Mouse (Mus musculus) midbrain, embryonic 14.5 days (tissue): ENCODE measurements around the gene Bbs9. TPM values are rescaled to one million over a fixed set of nuclear protein-coding genes. Genes with fewer than 3 reads are reported as not detected.
"Not testable (repeated sequence)": the region's sequence is repeated elsewhere in the genome, so short reads cannot be mapped to it uniquely, and the experiment has no call there.

Experiments used
- ATAC-seq: fragments of 200-750 bp; cut with Nextera tagmentation; 2 replicates; pipeline ENCODE4 v1.8.0; 2017; ENCODE audit warnings: moderate number of reproducible peaks, moderate library complexity; ENCODE audit not compliant: low FRiP score, low TSS enrichment
- DNase-seq: peaks from one replicate; pipeline ENCODE4 v3.0.0-alpha.2; 2015
- H3K27ac ChIP-seq: fragments of 300-500 bp; sonication (generic); replicated peaks from 2 replicates; pipeline ENCODE4 v1.5.1; 2014; ENCODE audit warnings: mild to moderate bottlenecking, low read depth, low read length, moderate library complexity
- H3K27me3 ChIP-seq: fragments of 300-500 bp; sonication (generic); 2 replicates; pipeline ENCODE4 v1.6.1; 2014; ENCODE audit warnings: low read length, control low read depth, mixed read lengths; ENCODE audit not compliant: control insufficient read depth, insufficient read depth
- H3K36me3 ChIP-seq: fragments of 300-500 bp; sonication (generic); 2 replicates; pipeline ENCODE4 v1.6.1; 2014; ENCODE audit warnings: low read length, control low read depth; ENCODE audit not compliant: control insufficient read depth, insufficient read depth
- H3K4me1 ChIP-seq: fragments of 300-500 bp; sonication (generic); 2 replicates; pipeline ENCODE4 v1.6.1; 2014; ENCODE audit warnings: mild to moderate bottlenecking, antibody characterized with exemption, low read length, control low read depth; ENCODE audit not compliant: control insufficient read depth, insufficient read depth
- H3K4me2 ChIP-seq: fragments of 300-500 bp; sonication (generic); 2 replicates; pipeline ENCODE4 v1.6.1; 2014; ENCODE audit warnings: mild to moderate bottlenecking, low read length, moderate library complexity
- H3K4me3 ChIP-seq: fragments of 300-500 bp; sonication (generic); replicated peaks from 2 replicates; pipeline ENCODE4 v1.5.1; 2014; ENCODE audit warnings: low read depth, low read length
- H3K9ac ChIP-seq: fragments of 300-500 bp; sonication (generic); replicated peaks from 2 replicates; pipeline ENCODE4 v1.6.1; 2014; ENCODE audit warnings: mild to moderate bottlenecking, low read length, moderate library complexity
- H3K9me3 ChIP-seq: fragments of 300-500 bp; sonication (generic); 2 replicates; pipeline ENCODE4 v1.6.1; 2016; ENCODE audit warnings: low read length, control low read depth, mixed read lengths; ENCODE audit not compliant: control insufficient read depth
- WGBS: fragments of 180-500 bp; shearing (Covaris S2); extraction: QIAGEN DNeasy Blood & Tissue Kit; methylation state at CpG from one replicate; pipeline ENCODE4 v1.1.7; 2014; 5-methylcytosine and 5-hydroxymethylcytosine counted together
- polyA plus RNA-seq: library from polyadenylated mRNA; unstranded; fragments of >200 nt; fragmentation: Nextera tagmentation; extraction: Ambion mirVana; gene quantifications from 2 replicates; pipeline ENCODE4 v1.2.1, GENCODE M21; 2014

The Bbs9 gene
- polyA plus RNA-seq, 1 experiment from 2014 or later: 24.2 TPM

- WGBS: 92% methylated on average over 10 of the region's 10 CpGs
- DNase-seq (no peak), ATAC-seq (no peak)
Observed at GRCm38 (mm10) chr9:22443157-22443556, 32.4 kb upstream of the Bbs9 start.

GRCm38 (mm10) chr9:22445123-22445522 is 30.4 kb upstream of the Bbs9 start:
- WGBS: 95% methylated on average over 1 of the region's 1 CpGs
- ATAC-seq (no peak), DNase-seq (no peak)
- Histone ChIP-seq H3K4me3 (no peak overlapping the region), H3K4me2 (no peak overlapping the region), H3K27me3 (no peaks in the 10 kb centered on the region), H3K27ac (no peak overlapping the region), H3K9me3 (no peaks in the 10 kb centered on the region), H3K9ac (no peak overlapping the region), H3K36me3 (peaks cover 44% of the 10 kb centered on the region), H3K4me1 (no peaks in the 10 kb centered on the region)

More at GRCm38 (mm10) chr9:22443157-22443556, 32.4 kb upstream of the Bbs9 start:
- Histone ChIP-seq H3K4me2 (no peak overlapping the region), H3K36me3 (peaks cover 25% of the 10 kb centered on the region), H3K4me3 (no peak overlapping the region), H3K9me3 (no peaks in the 10 kb centered on the region), H3K9ac (no peak overlapping the region), H3K27ac (no peak overlapping the region), H3K27me3 (no peaks in the 10 kb centered on the region), H3K4me1 (no peaks in the 10 kb centered on the region)

GRCm38 (mm10) chr9:22447213-22447612 is 28.3 kb upstream of the Bbs9 start:
- H3K9ac ChIP-seq: no peak overlapping the region
- WGBS: 96% methylated on average over 5 of the region's 5 CpGs
- ATAC-seq: no peak

DNA sequence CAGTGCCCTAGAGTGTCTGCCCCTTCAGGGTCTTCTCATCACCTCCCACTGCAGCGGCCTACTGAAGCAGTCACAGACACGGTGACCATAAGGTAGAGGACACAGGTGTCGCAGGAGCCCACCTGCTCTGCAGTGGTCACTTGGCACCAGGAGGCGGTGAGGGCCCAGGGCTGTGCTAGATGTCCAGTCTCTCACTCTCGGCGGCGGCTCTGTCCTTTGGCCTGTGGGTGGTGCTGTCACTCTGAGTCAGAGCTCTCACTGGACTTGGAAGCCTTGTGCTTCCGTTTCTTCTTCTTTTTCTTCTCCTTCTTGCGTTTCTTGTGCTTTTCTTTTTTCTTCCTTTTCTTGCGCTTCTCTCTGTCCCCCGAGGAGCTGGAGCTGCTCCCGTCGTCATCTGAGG is 27.1 kb upstream of the Bbs9 start:
- DNase-seq (no peak), ATAC-seq (no peak)
- H3K27me3 ChIP-seq: no peaks in the 10 kb centered on the region
- no peak overlapping the region for H3K4me3 ChIP-seq
- H3K9ac ChIP-seq: no peak overlapping the region
- no peak overlapping the region for H3K4me2 ChIP-seq
- peaks cover 77% of the 10 kb centered on the region for H3K36me3 ChIP-seq
- H3K27ac ChIP-seq: no peak overlapping the region
- no peaks in the 10 kb centered on the region for H3K4me1 ChIP-seq
- no peaks in the 10 kb centered on the region for H3K9me3 ChIP-seq
- WGBS: 88% methylated on average over 13 of the region's 13 CpGs

More at GRCm38 (mm10) chr9:22447213-22447612, 28.3 kb upstream of the Bbs9 start:
- H3K9me3 ChIP-seq: no peaks in the 10 kb centered on the region
- no peak overlapping the region for H3K4me2 ChIP-seq
- no peaks in the 10 kb centered on the region for H3K4me1 ChIP-seq
- no peak overlapping the region for H3K4me3 ChIP-seq
- no peak for DNase-seq
- no peak overlapping the region for H3K27ac ChIP-seq
- no peaks in the 10 kb centered on the region for H3K27me3 ChIP-seq
- peaks cover 65% of the 10 kb centered on the region for H3K36me3 ChIP-seq

DNA sequence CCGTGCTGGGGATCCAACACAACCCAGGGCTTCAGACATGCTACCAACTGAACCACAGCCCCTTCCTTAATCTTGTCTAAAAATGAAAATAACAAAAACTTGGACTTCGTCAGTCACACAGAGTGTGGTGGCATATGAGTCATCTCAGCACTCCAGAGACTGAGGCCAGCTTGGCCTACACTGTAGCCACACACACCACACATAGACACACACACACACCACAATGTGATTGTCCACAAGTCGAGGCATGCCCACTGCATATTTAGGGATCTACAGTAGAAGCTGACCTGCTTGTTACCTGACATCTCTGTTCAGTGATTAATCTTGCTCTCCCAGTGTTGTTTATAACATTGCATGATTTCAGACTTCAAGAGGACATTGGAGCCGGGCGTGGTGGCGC is 26.3 kb upstream of the Bbs9 start:
- no peaks in the 10 kb centered on the region for H3K4me1 ChIP-seq
- peaks cover 83% of the 10 kb centered on the region for H3K36me3 ChIP-seq
- H3K27ac ChIP-seq: no peak overlapping the region
- ATAC-seq (no peak), DNase-seq (no peak)
- 96% methylated on average over 6 of the region's 6 CpGs for WGBS
- H3K4me2 ChIP-seq: no peak overlapping the region
- H3K4me3 ChIP-seq: no peak overlapping the region
- H3K9ac ChIP-seq: no peak overlapping the region
- no peaks in the 10 kb centered on the region for H3K9me3 ChIP-seq
- no peaks in the 10 kb centered on the region for H3K27me3 ChIP-seq

DNA sequence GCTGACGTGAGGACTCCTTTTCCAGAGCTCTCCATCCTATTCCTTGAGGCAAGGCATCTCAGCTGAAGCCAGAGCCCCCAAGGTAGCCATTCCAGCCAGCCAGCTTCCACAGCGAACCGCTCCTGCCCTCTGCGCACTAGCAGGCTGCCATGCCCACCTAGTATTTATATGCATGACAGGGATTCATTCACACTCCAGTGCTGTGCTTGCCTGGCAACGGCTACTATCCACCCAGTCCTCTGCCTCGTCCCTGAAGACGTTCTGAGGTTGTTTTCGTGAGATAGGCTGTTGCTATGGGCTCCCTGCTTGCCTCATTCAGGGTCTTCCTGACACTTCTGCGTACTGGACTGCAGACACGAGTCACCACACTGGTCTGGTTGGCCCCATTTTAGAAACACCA is 22.8 kb upstream of the Bbs9 start:
- no peak for DNase-seq

DNA sequence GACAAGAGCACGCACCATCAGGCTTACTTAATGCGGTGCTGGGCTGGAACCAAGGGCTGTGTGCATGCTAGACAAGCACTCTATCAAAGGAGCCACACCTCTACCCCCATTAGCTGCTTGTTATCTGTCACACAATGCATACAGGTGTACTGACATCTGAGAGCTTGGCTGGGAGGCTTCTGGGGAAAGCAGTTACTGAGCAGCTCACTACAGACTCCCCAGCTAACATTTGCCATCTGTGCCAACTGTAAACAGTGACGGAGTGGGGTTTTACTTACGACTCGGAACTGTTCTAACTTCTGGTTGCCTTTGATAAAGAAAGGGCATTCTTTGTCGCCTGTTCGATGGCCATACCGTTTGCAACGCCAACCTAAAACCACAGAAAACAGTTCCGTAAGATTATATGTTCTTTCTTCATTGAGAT is 22.0 kb upstream of the Bbs9 start:
- H3K9ac ChIP-seq: no peak overlapping the region
- WGBS: 96% methylated on average over 10 of the region's 10 CpGs
- peaks cover 93% of the 10 kb centered on the region for H3K36me3 ChIP-seq
- no peaks in the 10 kb centered on the region for H3K27me3 ChIP-seq
- DNase-seq (no peak), ATAC-seq (no peak)
- no peak overlapping the region for H3K27ac ChIP-seq
- H3K9me3 ChIP-seq: no peaks in the 10 kb centered on the region
- H3K4me2 ChIP-seq: no peak overlapping the region
- H3K4me1 ChIP-seq: no peaks in the 10 kb centered on the region
- H3K4me3 ChIP-seq: no peak overlapping the region

More for the DNA sequence above, 22.8 kb upstream of the Bbs9 start:
- no peak overlapping the region for H3K27ac ChIP-seq
- no peak for ATAC-seq
- H3K36me3 ChIP-seq: peaks cover 98% of the 10 kb centered on the region
- 88% methylated on average over 10 of the region's 10 CpGs for WGBS
- H3K4me2 ChIP-seq: no peak overlapping the region
- H3K4me1 ChIP-seq: no peaks in the 10 kb centered on the region
- H3K4me3 ChIP-seq: no peak overlapping the region
- no peaks in the 10 kb centered on the region for H3K9me3 ChIP-seq
- no peaks in the 10 kb centered on the region for H3K27me3 ChIP-seq
- H3K9ac ChIP-seq: no peak overlapping the region

- DNase-seq, H3K4me3 ChIP-seq, H3K4me1 ChIP-seq, H3K27me3 ChIP-seq, H3K9ac ChIP-seq, H3K27ac ChIP-seq, H3K4me2 ChIP-seq, ATAC-seq, H3K9me3 ChIP-seq: not testable (repeated sequence)
- WGBS: 96% methylated on average over 8 of the region's 8 CpGs
- peaks cover 91% of the 10 kb centered on the region for H3K36me3 ChIP-seq
Observed at GRCm38 (mm10) chr9:22453990-22454389, 21.5 kb upstream of the Bbs9 start, which contains the start of gene Gm17545. Gm17545 (plus strand) TSS chr9:22454290.

- H3K4me3 ChIP-seq: no peak overlapping the region
- H3K9me3 ChIP-seq: no peaks in the 10 kb centered on the region
- H3K4me1 ChIP-seq: no peaks in the 10 kb centered on the region
- H3K9ac ChIP-seq: no peak overlapping the region
- H3K36me3 ChIP-seq: peaks cover 83% of the 10 kb centered on the region
- no peak overlapping the region for H3K27ac ChIP-seq
- H3K4me2 ChIP-seq: no peak overlapping the region
- DNase-seq (no peak), ATAC-seq (no peak)
- no peaks in the 10 kb centered on the region for H3K27me3 ChIP-seq
Observed at GRCm38 (mm10) chr9:22455041-22455440, 20.5 kb upstream of the Bbs9 start.
